Mouse (Mus musculus): ENCODE data around the gene Cstad.
A peak's percentile ranks its signal among the peaks of the same experiment; 100 is the strongest.

The Cstad gene

GRCm38 (mm10) chr2:30594641-30595379 is at the start of gene Cstad:
Cstad (plus strand) TSS chr2:30595040.
- peak; percentile 92 for DNase-seq (ENCODE audit: low read depth)

DNA sequence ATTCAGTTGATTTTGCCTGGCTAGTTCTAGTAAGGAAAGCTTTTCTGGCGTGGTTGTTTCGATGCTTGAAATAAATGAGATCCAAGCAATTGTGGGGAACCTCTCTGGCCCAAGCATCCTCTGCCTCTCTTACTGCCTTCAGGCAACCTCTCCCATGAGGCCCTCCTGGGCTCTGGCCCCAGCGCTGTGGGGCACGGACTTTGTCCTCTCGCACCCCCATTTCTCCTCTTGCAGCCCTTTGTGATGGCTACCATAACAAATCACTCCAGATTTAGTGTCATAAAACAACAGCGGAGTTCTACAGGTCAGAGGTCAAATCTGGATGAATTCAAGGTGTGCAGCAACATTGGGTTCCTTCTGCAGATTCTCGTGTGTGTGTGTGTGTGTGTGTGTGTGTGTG is 49.1 kb upstream of the Cstad start:
- no peak for DNase-seq (ENCODE audit: low read depth)

DNA sequence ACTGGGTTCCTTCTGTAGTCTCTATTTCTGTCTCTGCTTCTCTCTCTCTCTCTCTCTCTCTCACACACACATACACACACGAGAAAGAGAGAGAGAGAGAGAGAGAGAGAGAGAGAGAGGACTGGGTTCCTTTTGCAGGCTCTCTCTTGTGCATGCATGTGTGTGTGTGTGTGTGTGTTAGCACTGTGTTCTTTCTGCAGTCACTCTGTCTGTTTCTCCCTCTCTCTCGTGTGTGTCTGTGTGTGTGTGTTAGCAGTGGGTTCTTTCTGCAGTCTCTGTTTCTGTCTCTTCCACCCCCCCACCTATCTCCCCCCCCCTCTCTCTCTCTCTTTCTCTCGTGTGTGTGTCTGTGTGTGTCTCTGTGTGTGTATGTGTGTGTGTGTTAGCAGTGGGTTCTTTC is 48.6 kb upstream of the Cstad start:
- DNase-seq (ENCODE audit: low read depth), result peak; percentile 34

DNA sequence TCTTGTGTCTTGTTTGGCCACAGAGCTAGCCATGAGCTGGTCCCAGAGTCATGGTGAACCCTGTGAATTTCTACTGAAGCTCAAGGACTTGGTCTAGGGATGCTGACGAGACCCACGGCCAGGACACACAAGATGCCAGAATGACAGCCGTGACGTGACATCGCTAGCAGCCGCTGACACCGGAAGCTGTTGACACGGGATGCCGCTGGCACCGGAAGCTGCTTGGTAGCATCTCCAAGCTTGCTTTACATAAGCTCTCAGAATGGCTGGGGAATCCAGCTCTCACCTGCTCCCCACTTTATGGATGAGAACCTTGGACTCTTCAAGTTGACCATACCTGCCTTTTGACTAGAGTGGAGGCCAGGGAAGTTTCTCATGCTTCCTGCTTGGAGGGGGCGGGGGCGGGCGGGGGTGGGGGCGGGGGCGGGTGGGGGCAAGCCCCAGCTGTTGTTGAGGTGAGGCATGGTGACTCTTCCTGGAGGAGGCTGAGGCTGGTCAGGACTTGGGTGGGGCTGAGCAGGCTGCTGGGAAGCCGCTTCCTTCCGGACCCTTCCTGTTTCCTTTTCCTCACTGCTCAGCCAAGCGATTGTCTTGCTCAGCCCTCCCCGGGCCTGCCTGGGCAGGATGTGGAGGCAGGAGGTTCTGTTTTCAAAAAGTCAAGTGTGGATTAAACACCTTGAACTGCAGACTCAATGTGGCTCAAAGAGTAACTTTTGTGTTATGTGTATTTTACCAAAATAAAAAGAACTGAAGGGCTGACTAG is 47.2 kb upstream of the Cstad start:
- DNase-seq (ENCODE audit: low read depth), result peak; percentile 79

DNA sequence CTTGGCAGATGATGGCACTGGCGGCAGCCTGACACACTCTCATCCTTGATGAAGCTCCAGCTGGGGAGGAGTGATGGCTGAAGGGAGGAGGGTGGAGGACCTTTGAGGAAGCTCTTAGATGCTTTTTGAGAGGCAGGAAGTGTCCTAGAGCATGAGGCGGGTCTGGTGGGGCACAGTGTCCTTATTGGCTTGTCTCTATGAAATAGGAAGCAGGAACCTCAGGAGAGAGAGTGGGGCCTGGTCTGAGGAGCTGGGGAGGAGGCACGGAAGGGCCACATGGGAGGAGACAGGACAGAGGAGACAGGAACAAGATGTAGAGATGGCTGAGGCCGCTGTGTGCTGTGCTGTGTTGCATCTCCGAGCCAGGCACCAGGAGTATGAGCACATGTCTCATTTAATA is 43.3 kb upstream of the Cstad start:
- no peak for DNase-seq (ENCODE audit: low read depth)

DNA sequence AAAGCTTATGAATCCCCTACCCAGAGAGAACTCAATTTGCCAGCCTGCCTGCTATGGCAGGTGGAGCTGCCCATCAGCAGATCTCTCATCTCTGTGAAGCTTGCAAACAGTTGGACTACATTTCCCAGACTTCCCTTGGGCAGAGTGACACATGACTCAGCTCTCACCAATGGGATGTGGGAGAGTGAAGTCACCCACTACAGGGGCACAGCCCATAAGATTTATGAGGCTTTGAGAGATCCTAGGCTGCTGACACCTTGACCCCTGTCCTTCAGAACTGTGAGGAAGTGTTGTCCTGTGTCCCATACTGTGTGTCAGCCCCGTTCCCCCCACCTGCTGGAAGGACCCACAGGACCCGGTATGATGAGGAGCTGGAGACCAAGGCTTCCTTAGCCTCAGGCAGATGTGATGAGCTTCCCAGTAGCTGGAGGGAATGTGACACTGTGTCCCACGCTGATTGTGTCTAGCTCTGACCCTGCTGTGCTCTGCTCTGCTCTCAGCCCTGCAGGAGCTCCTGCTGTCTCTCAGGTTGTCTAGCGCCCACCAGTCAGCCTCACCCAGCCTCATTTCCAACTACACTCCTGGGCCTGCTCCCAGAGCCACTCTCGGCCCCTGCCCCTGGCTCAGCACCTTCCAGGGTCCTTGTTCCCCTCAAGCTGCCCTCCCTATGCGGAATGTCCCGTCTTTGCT is 40.8 kb upstream of the Cstad start:
- peak; percentile 58 for DNase-seq (ENCODE audit: low read depth)

DNA sequence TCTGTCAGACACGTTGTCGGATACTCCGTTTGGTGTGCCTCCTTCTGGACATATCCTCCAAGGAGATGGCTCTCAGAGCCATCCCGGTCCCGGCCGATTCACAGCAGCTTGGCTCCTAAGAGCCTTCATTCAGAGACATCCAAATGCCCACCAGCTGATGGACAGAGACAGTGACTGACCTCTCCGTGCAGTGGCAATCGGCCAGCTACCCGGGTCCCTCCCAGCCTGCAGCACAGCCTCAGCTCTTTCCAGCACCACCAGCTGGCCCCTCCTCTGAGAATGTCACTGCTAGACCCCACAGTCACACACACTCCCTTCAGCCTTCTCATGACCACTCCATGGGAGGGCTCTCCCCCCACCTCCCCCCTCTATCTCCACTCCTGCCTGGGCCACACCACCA is 39.6 kb upstream of the Cstad start:
- no peak for DNase-seq (ENCODE audit: low read depth)

- DNase-seq (ENCODE audit: low read depth), result no peak
Measured at GRCm38 (mm10) chr2:30556495-30556894, 38.3 kb upstream of the Cstad start.

DNA sequence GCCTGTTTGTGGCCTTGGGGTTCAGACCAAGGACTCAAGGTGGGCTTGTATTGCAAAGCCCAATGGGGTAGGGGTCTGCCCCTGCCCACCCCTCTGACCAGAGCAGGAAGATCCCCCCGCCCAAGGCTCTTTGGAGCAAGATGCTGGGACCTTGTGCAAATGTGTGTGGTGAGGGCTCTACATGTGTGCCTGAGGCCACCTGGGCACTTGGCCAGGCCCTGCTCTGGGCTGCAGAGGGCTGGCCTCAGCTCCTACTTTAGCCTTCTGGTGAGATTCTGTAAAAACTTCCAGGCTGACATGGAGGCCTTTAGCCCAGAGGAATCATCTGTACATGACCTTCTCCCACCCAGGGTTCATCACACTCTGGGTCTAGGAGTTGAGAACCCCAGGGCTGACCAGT is 35.3 kb upstream of the Cstad start:
- no peak for DNase-seq (ENCODE audit: low read depth)

DNA sequence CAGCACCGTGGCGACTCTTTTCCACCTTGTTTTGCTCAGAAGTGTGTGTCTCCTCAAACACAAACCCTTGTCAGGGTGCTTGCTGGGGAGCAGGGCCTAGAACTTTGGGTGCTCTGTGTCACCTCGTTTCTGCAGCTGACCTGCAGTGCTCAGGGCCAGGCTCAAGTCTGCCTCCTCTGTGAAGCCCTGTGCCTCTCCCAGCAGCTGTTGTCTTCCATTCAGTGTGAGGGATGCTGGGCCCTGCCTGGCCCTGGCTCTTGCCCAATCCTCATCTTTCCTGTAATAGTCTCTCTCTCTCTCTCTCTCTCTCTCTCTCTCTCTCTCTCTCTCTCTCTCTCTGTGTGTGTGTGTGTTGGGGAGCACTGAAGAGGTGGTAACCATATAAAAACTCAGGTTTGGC is 32.3 kb upstream of the Cstad start:
- no peak for DNase-seq (ENCODE audit: low read depth)

DNA sequence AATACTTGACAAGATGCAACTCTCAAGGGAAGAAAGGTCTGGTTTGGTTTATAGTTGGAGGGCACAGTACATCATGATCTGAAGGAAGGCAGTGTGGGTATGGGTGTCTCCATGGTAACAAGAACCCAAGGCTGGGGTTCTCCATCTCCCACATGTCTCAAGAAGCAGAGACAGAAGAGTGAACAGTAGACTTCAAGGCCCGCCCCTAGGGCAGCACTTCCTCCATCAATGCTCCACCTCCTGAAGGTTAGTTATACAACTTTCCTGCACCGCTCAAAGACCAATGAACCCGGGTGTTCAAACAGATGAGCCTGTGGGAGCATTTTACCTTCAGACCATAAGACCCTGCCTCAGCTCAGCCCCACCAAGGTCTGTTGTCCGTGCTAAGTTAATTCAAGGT is 23.2 kb upstream of the Cstad start:
- DNase-seq (ENCODE audit: low read depth), result peak; percentile 53

DNA sequence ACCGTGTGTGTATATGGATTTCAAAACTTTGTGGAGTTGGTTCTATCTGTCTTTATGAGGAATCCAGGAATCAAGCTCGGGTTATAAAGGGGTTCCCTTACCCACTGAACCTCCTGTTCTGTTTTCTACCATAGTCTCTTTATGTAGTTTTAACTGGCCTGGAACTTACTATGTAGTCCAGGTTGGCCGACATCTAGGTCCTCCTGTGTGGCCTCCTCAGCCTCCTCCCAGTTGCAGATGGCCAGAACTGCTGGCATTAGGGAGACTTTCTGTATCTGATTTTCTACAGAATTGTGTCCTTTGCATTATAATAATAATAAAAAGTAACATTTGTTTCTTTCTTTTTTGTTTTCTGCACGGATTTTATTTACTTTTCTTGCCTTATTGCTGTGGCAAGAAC is 21.3 kb upstream of the Cstad start:
- no peak for DNase-seq (ENCODE audit: low read depth)

- no peak for DNase-seq (ENCODE audit: low read depth)
Measured at GRCm38 (mm10) chr2:30577010-30577409, 17.8 kb upstream of the Cstad start.

- no peak for DNase-seq (ENCODE audit: low read depth)
Measured at GRCm38 (mm10) chr2:30578006-30578405, 16.8 kb upstream of the Cstad start.

- peak; percentile 81 for DNase-seq (ENCODE audit: low read depth)
Measured at GRCm38 (mm10) chr2:30587161-30587560, 7.7 kb upstream of the Cstad start.

- no peak for DNase-seq (ENCODE audit: low read depth)
Measured at GRCm38 (mm10) chr2:30587671-30588070, 7.2 kb upstream of the Cstad start.

DNA sequence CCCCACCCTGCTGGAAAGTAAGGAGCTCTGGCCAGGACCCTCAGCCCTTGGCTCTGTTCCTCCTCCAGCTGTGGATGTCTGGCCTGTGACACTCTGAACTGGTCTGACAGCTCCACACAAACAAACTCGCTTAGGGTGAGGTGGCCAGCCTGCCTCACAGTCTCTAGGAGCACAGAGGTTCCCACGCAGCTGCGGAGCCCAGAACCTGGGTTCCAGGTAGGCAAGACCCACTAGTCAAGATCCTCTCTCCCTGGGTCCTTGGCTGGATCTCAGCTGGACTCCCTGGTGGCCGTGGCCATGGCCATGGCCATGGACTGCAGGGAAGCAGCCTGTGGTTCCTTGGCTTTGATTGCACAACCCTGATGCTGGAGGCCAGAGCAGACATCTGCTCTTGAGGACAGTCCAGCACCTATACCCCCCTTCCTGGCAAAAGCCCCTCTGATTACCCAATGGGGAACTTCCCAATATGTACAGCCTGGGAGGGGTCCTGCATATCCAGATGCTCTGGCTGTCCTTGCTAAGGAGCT is 5.8 kb upstream of the Cstad start:
- no peak for DNase-seq (ENCODE audit: low read depth)

DNA sequence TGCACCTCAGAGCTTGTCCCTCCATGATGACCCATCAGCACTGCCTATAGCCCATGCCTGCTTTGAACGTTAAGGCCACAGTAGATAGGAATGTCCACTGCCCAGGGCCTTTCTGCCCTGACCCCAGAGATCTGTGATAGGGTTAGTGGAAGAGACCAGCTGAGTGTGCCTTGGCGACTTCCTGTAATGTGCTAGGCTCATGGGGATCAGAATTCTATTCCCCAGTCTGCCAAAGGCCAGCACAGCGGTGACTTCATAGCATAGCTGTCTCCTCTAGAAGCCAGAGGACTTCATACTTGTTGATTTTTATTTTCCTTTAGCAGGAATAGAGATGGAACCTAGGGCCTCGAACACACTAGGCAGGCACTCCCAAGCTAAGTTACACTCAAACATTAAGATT is 5.1 kb upstream of the Cstad start:
- DNase-seq (ENCODE audit: low read depth), result no peak

DNA sequence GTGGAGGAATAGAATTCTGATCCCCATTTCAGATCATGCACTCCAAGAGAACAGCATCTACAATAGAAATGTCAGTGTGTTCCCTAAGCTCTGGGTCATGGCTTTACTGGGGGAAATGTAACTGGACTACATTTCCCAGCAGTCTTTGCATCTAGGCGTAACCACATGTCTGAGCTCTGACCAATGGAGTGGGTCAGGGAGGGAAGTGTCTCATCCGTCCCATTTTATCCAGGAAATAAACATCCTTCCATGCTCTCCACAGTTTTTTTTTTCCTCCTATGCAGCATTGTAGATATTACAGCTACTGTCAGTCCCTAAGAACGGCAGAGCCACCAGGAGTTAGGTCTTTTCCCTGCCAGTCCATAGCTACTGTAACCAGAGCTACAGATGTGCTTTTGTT is 3.9 kb upstream of the Cstad start:
- DNase-seq (ENCODE audit: low read depth), result peak; percentile 73

DNA sequence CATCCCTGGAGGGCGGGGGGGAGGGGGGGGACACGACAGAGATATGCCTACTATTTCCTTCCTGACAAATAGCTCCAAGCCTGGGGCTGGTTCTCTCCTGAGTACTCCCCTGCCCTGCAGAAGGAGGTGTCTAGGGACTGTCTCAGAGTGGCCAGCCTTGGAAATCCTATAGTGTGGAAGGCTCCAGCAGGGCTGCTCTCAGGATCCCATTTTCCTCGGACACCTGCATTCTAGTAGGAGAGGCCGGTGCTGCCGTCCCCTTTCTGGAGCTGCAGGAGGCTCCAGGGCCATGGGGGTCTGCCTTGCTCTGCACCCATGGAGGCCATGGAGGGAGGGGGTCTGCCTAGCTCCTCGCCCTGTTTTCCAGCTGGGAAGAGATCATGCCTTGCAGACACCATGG is 2.4 kb upstream of the Cstad start:
- no peak for DNase-seq (ENCODE audit: low read depth)

GRCm38 (mm10) chr2:30592951-30593350 is 1.9 kb upstream of the Cstad start:
- no peak for DNase-seq (ENCODE audit: low read depth)

- no peak for DNase-seq (ENCODE audit: low read depth)
Measured at GRCm38 (mm10) chr2:30593636-30594310, 1.1 kb upstream of the Cstad start.

Measured in induced T-regulatory cell, adult 2 months (primary cell).